Mouse (Mus musculus) cerebellum, postnatal 14 days (tissue): Measurements from ENCODE around the gene Trim23.
"Not testable (repeated sequence)": the region's sequence is repeated elsewhere in the genome, so short reads cannot be mapped to it uniquely, and the experiment has no call there.

ENCODE experiments used
- DNase-seq, 2 experiments: peaks; one replicate each; pipeline ENCODE4 v3.0.0; 2021; ENCODE audit warnings: mixed read lengths in 2 of 2

The Trim23 gene

GRCm38 (mm10) chr13:104178650-104179121 lies at the start of gene Trim23:
Gene Trim23, plus strand, starts transcription at chr13:104178797.
- peak; percentile 98 for DNase-seq

GRCm38 (mm10) chr13:104132561-104132960 lies 46.0 kb upstream of the Trim23 start:
- DNase-seq, result no peak

- no peak for DNase-seq
Observed at GRCm38 (mm10) chr13:104134510-104135085, 44.0 kb upstream of the Trim23 start.

- peak; percentile 82 to 90 for DNase-seq
Observed at GRCm38 (mm10) chr13:104139369-104140209, 39.0 kb upstream of the Trim23 start.

- DNase-seq, result no peak
Observed at GRCm38 (mm10) chr13:104144871-104145270, 33.7 kb upstream of the Trim23 start.

GRCm38 (mm10) chr13:104145646-104146045 lies 33.0 kb upstream of the Trim23 start:
- no peak for DNase-seq

- no peak for DNase-seq
Observed at GRCm38 (mm10) chr13:104154180-104154579, 24.4 kb upstream of the Trim23 start.

GRCm38 (mm10) chr13:104155106-104155505 lies 23.5 kb upstream of the Trim23 start:
- DNase-seq, result no peak

- no peak for DNase-seq
Observed at GRCm38 (mm10) chr13:104155686-104156085, 22.9 kb upstream of the Trim23 start.

GRCm38 (mm10) chr13:104171711-104172110 lies 6.9 kb upstream of the Trim23 start:
- DNase-seq, result no peak

- no peak for DNase-seq
Observed at GRCm38 (mm10) chr13:104172498-104172897, 6.1 kb upstream of the Trim23 start.

GRCm38 (mm10) chr13:104176874-104177273 lies 1.7 kb upstream of the Trim23 start:
- no peak for DNase-seq

- peak; percentile 90 to 92 for DNase-seq
Observed at GRCm38 (mm10) chr13:104177796-104178649, 574 bp upstream of the Trim23 start, which contains the start of gene Trappc13. Gene Trappc13, minus strand, starts transcription at chr13:104178469.

- no peak for DNase-seq
Observed at GRCm38 (mm10) chr13:104179176-104179888, 735 bp downstream of the Trim23 start.

GRCm38 (mm10) chr13:104187357-104187756 lies 8.8 kb downstream of the Trim23 start:
- no peak for DNase-seq

GRCm38 (mm10) chr13:104195891-104196290 lies 17.3 kb downstream of the Trim23 start:
- not testable (repeated sequence) for DNase-seq

GRCm38 (mm10) chr13:104204313-104204712 lies 25.7 kb downstream of the Trim23 start:
- no peak for DNase-seq

GRCm38 (mm10) chr13:104227478-104227877 lies 48.9 kb downstream of the Trim23 start:
- no peak for DNase-seq

GRCm38 (mm10) chr13:104228384-104229066 lies 49.9 kb downstream of the Trim23 start, which contains the start of the genes Cenpk and Ppwd1:
Gene Cenpk, plus strand, starts transcription at chr13:104228611.
Gene Ppwd1, minus strand, starts transcription at chr13:104228843.
- DNase-seq, result peak; percentile 97 to 98

- no peak for DNase-seq
Observed at GRCm38 (mm10) chr13:104229181-104229580, 50.6 kb downstream of the Trim23 start.
